Mouse (Mus musculus) lung, postnatal 0 days (tissue): Measurements from ENCODE around the gene Mxd4. TPM values are rescaled to one million over a fixed set of nuclear protein-coding genes. Genes with fewer than 3 reads are reported as not detected.

Experiments used
- ATAC-seq: fragments of 200-750 bp; cut with Nextera tagmentation; 2 replicates; pipeline ENCODE4 v1.8.0; 2017; ENCODE audit warnings: moderate library complexity
- DNase-seq: peaks from one replicate; pipeline ENCODE4 v3.0.0-alpha.2; 2016; ENCODE audit warnings: low spot score
- H3K27ac ChIP-seq: fragments of 300-500 bp; sonication (generic); 2 replicates; pipeline ENCODE4 v1.5.1; 2014; ENCODE audit warnings: antibody characterized with exemption, mild to moderate bottlenecking, low read length, mixed read lengths
- H3K27me3 ChIP-seq: fragments of 300-500 bp; sonication (generic); replicated peaks from 2 replicates; pipeline ENCODE4 v1.6.1; 2014; ENCODE audit warnings: low read length, mixed read lengths; ENCODE audit not compliant: insufficient read depth
- H3K36me3 ChIP-seq: fragments of 300-500 bp; sonication (generic); 2 replicates; pipeline ENCODE4 v1.6.1; 2014; ENCODE audit warnings: low read length, mixed read lengths; ENCODE audit not compliant: insufficient read depth
- H3K4me1 ChIP-seq: fragments of 300-500 bp; sonication (generic); 2 replicates; pipeline ENCODE4 v1.6.1; 2014; ENCODE audit warnings: antibody characterized with exemption, low read depth, low read length, mixed read lengths; ENCODE audit not compliant: insufficient read depth
- H3K4me2 ChIP-seq: fragments of 300-500 bp; sonication (generic); replicated peaks from 2 replicates; pipeline ENCODE4 v1.6.1; 2014; ENCODE audit warnings: low read depth, mild to moderate bottlenecking, low read length, moderate library complexity, mixed read lengths
- H3K4me3 ChIP-seq: fragments of 300-500 bp; sonication (generic); 2 replicates; pipeline ENCODE4 v1.5.1; 2014; ENCODE audit warnings: low read depth, low read length
- H3K9ac ChIP-seq: fragments of 300-500 bp; sonication (generic); replicated peaks from 2 replicates; pipeline ENCODE4 v1.6.1; 2014; ENCODE audit warnings: low read depth, mild to moderate bottlenecking
- H3K9me3 ChIP-seq: fragments of 300-500 bp; sonication (generic); 2 replicates; pipeline ENCODE4 v1.6.1; 2016; ENCODE audit warnings: low read length, mixed read lengths
- CTCF ChIP-seq: IDR thresholded peaks from 2 replicates; pipeline ENCODE4 v1.5.1; 2016; ENCODE audit warnings: antibody characterized with exemption, mild to moderate bottlenecking
- EP300 ChIP-seq: IDR thresholded peaks from 2 replicates; pipeline ENCODE4 v1.6.1; 2016; ENCODE audit warnings: antibody characterized with exemption, mild to moderate bottlenecking, control low read depth
- WGBS: fragments of 180-500 bp; shearing (Covaris S2); extraction: QIAGEN DNeasy Blood & Tissue Kit; methylation state at CpG from one replicate; pipeline ENCODE4 v1.1.7; 2014; 5-methylcytosine and 5-hydroxymethylcytosine counted together
- polyA plus RNA-seq: library from polyadenylated mRNA; unstranded; fragments of >200 nt; fragmentation: Nextera tagmentation; extraction: Ambion mirVana; gene quantifications from 2 replicates; pipeline ENCODE4 v1.2.1, GENCODE M21; 2015

The Mxd4 gene
- polyA plus RNA-seq, 1 experiment from 2014 or later = 68.2 TPM

DNA sequence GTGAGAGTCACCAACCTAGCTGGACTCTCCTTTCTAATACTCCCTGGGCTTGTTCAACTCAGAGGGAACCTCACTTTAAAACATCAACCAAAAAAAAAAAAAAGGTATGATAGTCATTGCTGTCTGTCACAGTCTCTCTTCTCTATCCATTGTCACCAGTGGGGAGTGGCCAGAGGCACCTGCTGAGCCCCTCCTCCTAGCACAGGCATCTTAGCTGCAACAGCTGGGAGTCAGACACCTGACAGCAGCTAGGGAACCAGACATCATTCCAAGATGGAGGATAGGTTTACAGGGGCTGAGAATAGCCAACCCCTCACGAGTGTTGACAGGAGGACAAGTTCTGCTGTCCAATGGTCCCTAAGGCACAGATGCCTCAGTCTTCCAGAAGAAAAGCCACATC lies 6.9 kb upstream of the Mxd4 start:
- no peak overlapping the region for H3K4me3 ChIP-seq
- DNase-seq (no peak), ATAC-seq (no peak)
- H3K9ac ChIP-seq = no peak overlapping the region
- WGBS = 33% methylated on average over 1 of the region's 1 CpGs
- no peaks in the 10 kb centered on the region for H3K9me3 ChIP-seq
- H3K27me3 ChIP-seq = no peaks in the 10 kb centered on the region
- H3K27ac ChIP-seq = no peak overlapping the region
- TF ChIP-seq CTCF = no peak
- no peak for TF ChIP-seq EP300
- H3K4me1 ChIP-seq = no peaks in the 10 kb centered on the region
- H3K4me2 ChIP-seq = no peak overlapping the region
- H3K36me3 ChIP-seq = no peaks in the 10 kb centered on the region

DNA sequence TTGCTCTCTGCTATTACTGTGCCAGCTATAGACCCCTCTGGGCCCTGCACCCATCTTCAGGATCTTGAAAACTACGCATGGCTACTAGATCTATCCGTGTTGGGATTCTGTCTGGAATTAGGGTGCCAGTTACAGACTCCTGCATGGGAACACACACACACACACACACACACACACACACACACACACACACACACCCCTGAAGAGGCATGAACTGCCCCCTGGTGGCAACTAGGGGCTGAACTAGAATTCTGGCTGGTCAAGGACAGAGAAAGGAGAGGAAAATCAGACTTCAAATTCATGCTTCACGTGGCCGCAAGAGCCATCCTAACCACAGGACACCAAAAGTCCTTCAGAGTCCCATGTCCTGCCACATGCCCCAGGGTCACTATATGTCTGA lies 4.3 kb upstream of the Mxd4 start:
- Histone ChIP-seq H3K9ac (no peak overlapping the region), H3K9me3 (no peaks in the 10 kb centered on the region), H3K4me3 (no peak overlapping the region), H3K36me3 (no peaks in the 10 kb centered on the region), H3K27me3 (no peaks in the 10 kb centered on the region), H3K27ac (no peak overlapping the region; the same call in 1 of the 2 replicates), H3K4me2 (no peak overlapping the region), H3K4me1 (peaks cover 8% of the 10 kb centered on the region)
- ATAC-seq (no peak), DNase-seq (peak; percentile 37)
- 65% methylated on average over 4 of the region's 4 CpGs for WGBS
- TF ChIP-seq CTCF (peak; percentile 84), EP300 (no peak)

DNA sequence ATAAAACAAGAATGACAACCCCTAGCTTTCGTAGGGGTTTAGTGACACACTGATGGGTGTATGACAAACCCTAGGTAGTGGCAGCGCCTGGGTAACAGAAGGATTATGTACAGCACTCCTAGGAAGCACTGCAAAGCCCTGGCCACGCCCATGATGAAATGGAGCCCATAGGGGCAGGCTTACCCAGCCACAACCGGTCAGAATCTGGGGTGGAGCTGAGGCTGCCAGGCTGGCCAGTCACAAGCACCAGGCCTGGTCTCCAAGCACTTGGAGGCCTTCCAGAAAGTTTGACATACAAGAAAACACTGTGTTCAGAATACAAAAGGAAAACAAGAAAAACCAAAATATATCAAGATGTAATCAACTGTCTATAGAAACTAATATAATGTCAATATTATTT lies 3.5 kb upstream of the Mxd4 start:
- Histone ChIP-seq H3K27me3 (no peaks in the 10 kb centered on the region), H3K27ac (no peak overlapping the region), H3K9me3 (no peaks in the 10 kb centered on the region), H3K4me1 (peaks cover 13% of the 10 kb centered on the region), H3K4me2 (no peak overlapping the region), H3K36me3 (no peaks in the 10 kb centered on the region), H3K9ac (no peak overlapping the region), H3K4me3 (no peak overlapping the region)
- DNase-seq (peak; percentile 86), ATAC-seq (no peak)
- WGBS = 42% methylated on average over 4 of the region's 4 CpGs
- TF ChIP-seq CTCF (no peak), EP300 (no peak)

DNA sequence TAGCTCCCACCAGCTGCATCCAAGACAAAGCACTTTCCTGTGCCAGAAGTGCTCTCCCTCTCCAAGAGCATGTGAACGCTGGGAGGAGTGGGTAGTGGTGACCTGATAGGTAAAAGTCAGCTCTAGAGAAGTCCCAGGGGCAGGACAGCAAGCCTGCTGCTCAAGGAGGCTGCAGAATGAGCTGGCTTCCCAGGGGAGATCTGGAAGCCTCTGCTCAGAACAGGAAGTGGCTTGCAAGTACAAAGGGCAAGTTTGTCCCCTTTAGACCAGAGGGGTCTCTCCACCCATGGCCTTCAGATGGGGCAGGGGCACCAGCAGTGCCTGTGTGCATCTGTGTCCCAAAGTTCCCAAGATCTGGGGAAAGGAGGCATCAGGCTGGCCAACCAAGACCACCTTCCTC lies 2.0 kb upstream of the Mxd4 start:
- DNase-seq (no peak), ATAC-seq (no peak)
- Histone ChIP-seq H3K36me3 (no peaks in the 10 kb centered on the region), H3K27ac (no peak overlapping the region), H3K4me1 (peaks cover 28% of the 10 kb centered on the region), H3K9ac (0 out of 2 replicates have a peak overlapping the region, but pooled peaks have one; percentile 5), H3K4me2 (no peak overlapping the region), H3K4me3 (no peak overlapping the region), H3K27me3 (no peaks in the 10 kb centered on the region), H3K9me3 (no peaks in the 10 kb centered on the region)
- 33% methylated on average over 1 of the region's 1 CpGs for WGBS
- no peak for TF ChIP-seq EP300
- TF ChIP-seq CTCF = no peak

DNA sequence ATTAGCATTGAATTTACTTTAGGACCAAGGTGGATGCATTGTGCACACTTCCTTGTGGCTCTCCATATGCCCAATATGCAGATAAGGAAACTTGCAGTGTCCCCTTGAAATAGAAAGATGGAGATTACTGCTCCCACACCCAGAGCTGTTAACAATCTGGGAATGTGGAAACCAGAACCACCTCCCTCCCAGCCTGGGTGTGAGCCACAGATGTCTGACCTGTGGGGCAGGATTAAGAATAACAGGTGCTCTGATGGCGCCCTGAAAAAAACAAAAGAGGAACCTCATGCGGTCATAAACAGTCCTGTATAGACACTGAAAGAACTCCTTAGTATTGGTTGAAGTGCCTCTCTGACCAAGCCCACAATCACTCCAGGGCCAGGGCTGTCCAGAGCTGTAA lies 1.3 kb upstream of the Mxd4 start:
- Histone ChIP-seq H3K36me3 (peaks cover 4% of the 10 kb centered on the region; the same call in 1 of the 2 replicates), H3K4me2 (peak overlapping the region; percentile 55), H3K4me1 (peaks cover 34% of the 10 kb centered on the region), H3K27me3 (no peaks in the 10 kb centered on the region), H3K27ac (peak overlapping the region; percentile 62; the same call in 1 of the 2 replicates), H3K4me3 (no peak overlapping the region), H3K9ac (0 out of 2 replicates have a peak overlapping the region, but pooled peaks have one; percentile 5), H3K9me3 (no peaks in the 10 kb centered on the region)
- DNase-seq = no peak
- no peak for ATAC-seq
- TF ChIP-seq EP300 = no peak
- TF ChIP-seq CTCF = no peak
- 61% methylated on average over 2 of the region's 2 CpGs for WGBS

DNA sequence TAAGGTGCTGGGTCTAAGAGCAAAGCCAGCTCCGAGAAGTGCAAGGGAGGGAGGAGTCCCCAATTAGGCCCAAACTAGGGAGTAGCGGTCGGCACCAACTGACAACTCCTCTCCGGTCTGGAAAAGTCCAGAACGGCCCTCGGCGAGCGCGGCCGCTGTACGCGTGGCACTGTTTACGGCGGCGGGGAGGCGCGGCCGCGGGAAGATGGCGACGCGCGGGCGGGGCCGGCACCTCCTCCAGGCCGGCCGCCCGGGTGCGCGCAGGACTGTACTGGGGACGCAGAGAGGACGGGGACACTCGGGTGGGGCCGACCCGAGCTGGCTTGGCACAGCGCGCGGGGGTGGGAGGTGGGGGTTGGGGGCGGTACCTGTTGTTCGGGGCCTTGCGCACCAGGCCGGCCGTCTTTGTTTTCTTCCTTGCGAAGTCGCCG lies 544 bp downstream of the Mxd4 start:
- peaks cover 52% of the 10 kb centered on the region for H3K4me1 ChIP-seq
- H3K36me3 ChIP-seq = peaks cover 6% of the 10 kb centered on the region
- under 1% methylated on average over 33 of the region's 46 CpGs for WGBS
- peak overlapping the region; percentile 97 for H3K4me2 ChIP-seq
- H3K9ac ChIP-seq = peak overlapping the region; percentile 90
- TF ChIP-seq EP300 (no peak), CTCF (no peak)
- H3K9me3 ChIP-seq = no peaks in the 10 kb centered on the region
- H3K4me3 ChIP-seq = peak overlapping the region; percentile 89
- H3K27me3 ChIP-seq = no peaks in the 10 kb centered on the region
- H3K27ac ChIP-seq = peak overlapping the region; percentile 99
- DNase-seq (peak; percentile 86), ATAC-seq (peak; percentile 49)

DNA sequence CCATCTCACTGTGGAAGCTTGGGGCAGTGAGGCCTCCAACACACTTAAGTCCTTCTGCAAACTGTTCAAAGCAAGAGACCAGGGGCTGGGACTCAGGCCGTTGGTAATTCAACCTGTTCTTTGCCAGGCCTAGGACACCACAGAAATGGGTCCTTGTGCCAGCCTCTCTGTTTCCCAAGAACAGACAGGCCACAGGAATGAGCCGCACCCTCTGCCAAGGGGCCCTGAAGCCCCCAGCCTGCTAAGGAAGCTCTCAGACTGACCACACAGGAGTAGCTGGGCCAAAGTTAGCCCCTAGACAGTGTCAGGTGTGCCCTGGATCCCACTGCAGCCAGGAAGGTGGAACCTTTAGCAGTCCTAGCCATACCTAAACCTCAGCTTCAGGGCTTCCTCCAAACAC lies 1.1 kb downstream of the Mxd4 start:
- Histone ChIP-seq H3K27me3 (no peaks in the 10 kb centered on the region), H3K27ac (peak overlapping the region; percentile 99), H3K9ac (peak overlapping the region; percentile 90), H3K4me2 (peak overlapping the region; percentile 97), H3K36me3 (peaks cover 12% of the 10 kb centered on the region), H3K4me3 (peak overlapping the region; percentile 89), H3K9me3 (no peaks in the 10 kb centered on the region), H3K4me1 (peaks cover 58% of the 10 kb centered on the region)
- TF ChIP-seq CTCF (no peak), EP300 (no peak)
- DNase-seq = peak; percentile 36
- 34% methylated on average over 2 of the region's 2 CpGs for WGBS
- ATAC-seq = no peak
